Mouse (Mus musculus): ENCODE data around the gene Nwd1.

GRCm38 (mm10) chr8:72646060-72646767 is at the start of gene Nwd1:
- TF ChIP-seq CTCF (IDR thresholded peaks at IDR 0.05; ENCODE audit: low read depth, low read length) (no peak), POLR2A (IDR thresholded peaks at IDR 0.05; ENCODE audit: extremely low read depth, insufficient read depth, low read length) (no peak)
